ENCODE assay signal across 21 mouse cellular contexts in genomic region chr11:29840606-29841227, GRCm38 (mm10). TPM values are rescaled to one million over a fixed set of nuclear protein-coding genes. Genes with fewer than 3 reads are reported as not detected.
DNase-seq lines count a peak whose midpoint lies in the region; ATAC-seq and TF ChIP-seq lines count a peak whose summit lies in the region.
"Had no signal": no experiment of that assay in that cellular context is flagged by ENCODE, and none has a peak within 500 bp of the region (broad histone marks: within the 10 kb centered on the region; RNA-seq: fewer than 3 reads in every experiment).

No protein-coding gene starts in this region.

- peak overlapping the region; percentile 92 for H3K27ac ChIP-seq in heart, embryonic 12.5 days (ENCODE audit: poor library complexity, severe bottlenecking)
- H3K27ac ChIP-seq in left cerebral cortex, adult 2 months: peak overlapping the region; percentile 10; the same call in 1 of the 2 replicates
- H3K27ac ChIP-seq in embryonic facial prominence, embryonic 14.5 days (replicated peaks; ENCODE audit: low read depth, low read length): peak overlapping the region; percentile 77
- H3K27ac ChIP-seq: forebrain, embryonic 15.5 days; hindbrain, embryonic 14.5 days; limb, embryonic 12.5 days; liver, embryonic 15.5 days; midbrain, embryonic 12.5 days had no signal

- ATAC-seq in heart, embryonic 12.5 days (ENCODE audit: insufficient number of reproducible peaks, low FRiP score): no peak
- ATAC-seq in embryonic facial prominence, embryonic 14.5 days (ENCODE audit: low read depth): no peak
- ATAC-seq: forebrain, embryonic 15.5 days had no signal

- H3K36me3 ChIP-seq in heart, embryonic 12.5 days: no peaks in the 10 kb centered on the region
- H3K36me3 ChIP-seq in embryonic facial prominence, embryonic 14.5 days (ENCODE audit: control insufficient read depth, insufficient read depth, low read length): no peaks in the 10 kb centered on the region
- H3K36me3 ChIP-seq: forebrain, embryonic 15.5 days; limb, embryonic 12.5 days; liver, embryonic 15.5 days; midbrain, embryonic 12.5 days; neural tube, embryonic 13.5 days had no signal

- 75% methylated on average over 3 of the region's 3 CpGs for WGBS in heart, embryonic 12.5 days
- WGBS in embryonic facial prominence, embryonic 14.5 days: 82% methylated on average over 3 of the region's 3 CpGs

- no peak for DNase-seq in heart, postnatal 10 days
- no peak for DNase-seq in left cerebral cortex, adult 2 months (ENCODE audit: extremely low spot score in 1 of 2, low spot score in 2 of 2)
- no peak for DNase-seq in left cerebral cortex, adult 11 months (ENCODE audit: low spot score)
- DNase-seq in embryonic facial prominence, embryonic 14.5 days (ENCODE audit: low spot score): no peak
- DNase-seq in frontal cortex, postnatal 10 days (ENCODE audit: low spot score in 2 of 2): no peak
- no peak for DNase-seq in right cerebral cortex, postnatal 4 days
- DNase-seq: cerebellum, adult 11 months; cerebellum, postnatal 10 days; kidney, postnatal 14 days; layer of hippocampus, adult 9-11 months; right cerebral cortex, adult 18-20 months; thymus, postnatal 14 days had no signal

- H3K9ac ChIP-seq in heart, embryonic 12.5 days: no peak overlapping the region
- no peak overlapping the region for H3K9ac ChIP-seq in embryonic facial prominence, embryonic 14.5 days (ENCODE audit: low read depth, low read length)
- H3K9ac ChIP-seq: forebrain, embryonic 15.5 days; hindbrain, embryonic 14.5 days; limb, embryonic 12.5 days; liver, embryonic 15.5 days; midbrain, embryonic 12.5 days; neural tube, embryonic 13.5 days had no signal

- no peak overlapping the region for H3K4me2 ChIP-seq in heart, embryonic 12.5 days
- no peak overlapping the region for H3K4me2 ChIP-seq in embryonic facial prominence, embryonic 14.5 days (ENCODE audit: low read depth, low read length)
- H3K4me2 ChIP-seq: forebrain, embryonic 15.5 days; hindbrain, embryonic 14.5 days; limb, embryonic 12.5 days; liver, embryonic 15.5 days; midbrain, embryonic 12.5 days; neural tube, embryonic 13.5 days had no signal

- H3K4me3 ChIP-seq in heart, embryonic 12.5 days: no peak overlapping the region
- no peak overlapping the region for H3K4me3 ChIP-seq in left cerebral cortex, adult 2 months
- no peak overlapping the region for H3K4me3 ChIP-seq in embryonic facial prominence, embryonic 14.5 days (ENCODE audit: low read depth, low read length)
- H3K4me3 ChIP-seq: forebrain, embryonic 15.5 days; limb, embryonic 12.5 days; liver, embryonic 15.5 days; midbrain, embryonic 12.5 days; neural tube, embryonic 13.5 days had no signal

- H3K4me1 ChIP-seq in heart, embryonic 12.5 days (replicated peaks): peaks cover 13% of the 10 kb centered on the region
- no peaks in the 10 kb centered on the region for H3K4me1 ChIP-seq in embryonic facial prominence, embryonic 14.5 days (ENCODE audit: control insufficient read depth, insufficient read depth, low read length)
- H3K4me1 ChIP-seq: forebrain, embryonic 15.5 days; liver, embryonic 15.5 days; midbrain, embryonic 12.5 days had no signal

- H3K27me3 ChIP-seq in heart, embryonic 12.5 days (replicated peaks): no peaks in the 10 kb centered on the region
- H3K27me3 ChIP-seq in embryonic facial prominence, embryonic 14.5 days (replicated peaks; ENCODE audit: control insufficient read depth, insufficient read depth, low read length): no peaks in the 10 kb centered on the region
- H3K27me3 ChIP-seq: forebrain, embryonic 15.5 days; limb, embryonic 12.5 days; liver, embryonic 15.5 days; midbrain, embryonic 12.5 days; neural tube, embryonic 13.5 days; Patski had no signal

- H3K9me3 ChIP-seq in heart, embryonic 12.5 days (replicated peaks): no peaks in the 10 kb centered on the region
- no peaks in the 10 kb centered on the region for H3K9me3 ChIP-seq in embryonic facial prominence, embryonic 14.5 days (ENCODE audit: control insufficient read depth, low read length)
- H3K9me3 ChIP-seq: forebrain, embryonic 15.5 days; limb, embryonic 12.5 days; liver, embryonic 15.5 days; midbrain, embryonic 12.5 days; neural tube, embryonic 13.5 days had no signal

- no peak for TF ChIP-seq CTCF in left cerebral cortex, adult 2 months (IDR thresholded peaks at IDR 0.05)

- intact Hi-C loops in heart, postnatal 10 days (cut with DNase I): no loop called here
- intact Hi-C loops in left cerebral cortex, adult 2 months (cut with DNase I): no loop called here

RNA-seq across cellular contexts. Expression of gene 4931440F15Rik, which starts 15.2 kb away (rescaled TPM):
- polyA plus RNA-seq in heart, embryonic 12.5 days (2016; fragmentation: Nextera tagmentation; extraction: Ambion mirVana): 0.19 and 0.39 TPM in 2 replicates
- 1 to 10 TPM; 1.5 to 1.8 TPM for total RNA-seq in heart, postnatal 10 days (2021)
- 1 to 10 TPM; 2.7 to 3.4 TPM for total RNA-seq in left cerebral cortex, adult 2 months (2021)
- 0.16 and 0.39 TPM in 2 replicates for polyA plus RNA-seq in embryonic facial prominence, embryonic 14.5 days (2014; fragmentation: Nextera tagmentation; extraction: Ambion mirVana)
- total RNA-seq: megakaryocyte progenitor cell, adult 5-6 weeks had no signal

Comparison
In these comparisons a context has a peak if more than half of its experiments do, and no peak if none do; other contexts are left out.
1. H3K27ac ChIP-seq: peak in every context shown above with its lines; median percentile 92 in heart, embryonic 12.5 days; 77 in embryonic facial prominence, embryonic 14.5 days; 10 in left cerebral cortex, adult 2 months.